Mouse (Mus musculus) urinary bladder, postnatal 14 days (tissue): Measurements from ENCODE around the gene Rin1.

ENCODE experiments used
- DNase-seq: peaks from one replicate; pipeline ENCODE4 v3.0.0; 2021; ENCODE audit warnings: low spot score

The Rin1 gene

GRCm38 (mm10) chr19:5094746-5095417 lies 44.6 kb downstream of the Rin1 start:
- DNase-seq, result no peak

DNA sequence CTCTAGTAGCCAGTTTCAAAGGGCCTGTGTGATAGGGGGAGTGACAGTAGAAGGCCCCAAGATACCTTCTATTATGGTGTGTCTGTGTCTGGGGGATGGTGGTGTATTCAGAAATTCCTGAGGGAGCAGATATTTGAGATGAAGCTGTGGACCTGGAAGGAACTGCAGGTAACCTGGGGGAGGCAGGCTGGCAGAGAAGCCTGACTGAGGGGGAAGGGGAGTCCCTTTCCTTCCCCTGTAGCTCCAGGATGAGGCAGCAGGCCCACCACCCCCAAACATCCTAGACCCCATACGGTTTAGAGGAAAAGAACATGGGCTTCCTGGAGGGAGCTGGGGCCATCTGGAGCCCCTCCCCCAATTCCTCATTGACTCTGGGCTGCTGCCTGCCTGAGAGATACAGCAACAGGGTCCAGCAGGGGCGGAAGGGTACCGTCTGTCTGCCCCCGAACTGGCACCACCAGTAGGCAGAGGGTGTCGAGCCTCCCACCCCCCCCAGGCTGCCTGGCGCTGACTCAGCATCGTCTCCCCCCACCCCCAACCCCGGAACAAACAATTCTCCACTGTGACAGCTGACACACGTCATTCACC lies 45.7 kb downstream of the Rin1 start:
- no peak for DNase-seq

DNA sequence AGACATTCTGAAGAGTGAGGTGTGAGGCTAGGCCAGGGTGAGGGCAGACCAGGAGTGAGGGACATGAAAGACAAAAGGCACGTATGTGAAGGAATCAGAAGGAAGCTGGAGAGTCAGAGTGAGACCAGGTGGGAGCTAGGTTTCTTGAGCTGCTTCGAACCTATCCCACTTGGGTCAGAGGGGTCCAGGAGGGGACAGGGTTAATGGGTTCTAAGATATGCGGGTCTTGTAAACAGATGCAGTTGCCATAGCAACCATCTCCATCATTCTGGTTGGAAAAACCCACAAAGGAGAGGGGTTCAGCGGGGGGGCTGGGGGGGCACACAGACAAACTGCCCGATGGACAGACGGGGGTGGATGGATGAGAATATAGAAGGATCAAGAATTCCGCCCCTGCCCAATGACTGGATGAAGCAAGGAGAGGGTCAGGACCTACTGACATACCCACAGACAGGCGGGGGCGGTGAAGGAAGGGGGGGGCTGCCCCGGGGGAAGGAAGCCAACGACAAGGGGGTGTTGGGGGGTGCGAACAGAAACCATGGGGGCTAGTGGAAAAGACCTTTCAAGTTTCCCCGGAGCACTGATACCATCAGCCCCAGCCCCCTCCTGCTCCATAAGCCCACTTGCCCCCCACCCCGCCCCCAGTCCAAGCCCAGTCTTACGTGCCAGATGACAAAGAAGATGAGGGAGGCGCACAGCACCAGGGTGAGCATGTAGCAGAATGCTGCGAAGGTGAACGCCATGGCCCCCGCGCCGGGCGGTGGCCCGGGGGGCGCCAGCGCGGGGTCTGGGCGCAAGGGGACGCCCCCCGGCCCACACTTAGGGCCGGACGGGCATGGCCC lies 47.5 kb downstream of the Rin1 start:
- no peak for DNase-seq

GRCm38 (mm10) chr19:5098363-5099143 lies 48.3 kb downstream of the Rin1 start, which contains the start of gene Cnih2:
Cnih2 (minus strand) TSS chr19:5098521.
- peak; percentile 60 for DNase-seq

DNA sequence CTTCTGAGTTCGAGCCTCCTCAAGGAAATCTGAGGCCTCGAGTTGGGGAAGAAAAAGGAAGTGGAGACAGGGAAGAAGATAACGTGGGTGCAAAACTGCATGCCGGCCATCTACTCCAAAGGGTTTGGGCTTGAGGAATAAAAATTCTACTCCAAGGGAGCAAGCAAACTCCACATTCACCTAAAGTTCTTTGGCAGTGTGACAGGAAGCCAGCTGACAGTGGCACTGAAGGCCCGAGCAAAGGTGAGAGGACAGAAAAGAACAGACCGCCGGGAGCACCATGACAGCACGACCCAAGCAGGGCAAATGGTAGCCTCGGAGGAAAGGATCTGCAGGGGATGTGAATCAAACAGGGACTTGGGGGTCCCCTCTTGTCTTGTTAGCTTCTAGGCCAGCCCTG lies 55.8 kb downstream of the Rin1 start:
- no peak for DNase-seq
